Mouse (Mus musculus) limb, embryonic 13.5 days (tissue): ENCODE measurements around the gene Tigd3. TPM values are rescaled to one million over a fixed set of nuclear protein-coding genes. Genes with fewer than 3 reads are reported as not detected.
"Not testable (repeated sequence)": the region's sequence is repeated elsewhere in the genome, so short reads cannot be mapped to it uniquely, and the experiment has no call there.

Experiments used
- ATAC-seq: fragments of 200-750 bp; cut with Nextera tagmentation; 2 replicates; pipeline ENCODE4 v1.8.0; 2017; ENCODE audit warnings: low read depth, moderate number of reproducible peaks, moderate TSS enrichment; ENCODE audit not compliant: low FRiP score
- H3K27ac ChIP-seq: fragments of 300-500 bp; sonication (generic); 2 replicates; pipeline ENCODE4 v1.5.1; 2015; ENCODE audit warnings: inconsistent platforms, mild to moderate bottlenecking, moderate library complexity
- H3K27me3 ChIP-seq: fragments of 300-500 bp; sonication (generic); 2 replicates; pipeline ENCODE4 v1.6.1; 2015; ENCODE audit warnings: mild to moderate bottlenecking, inconsistent platforms
- H3K36me3 ChIP-seq: fragments of 300-500 bp; sonication (generic); 2 replicates; pipeline ENCODE4 v1.6.1; 2015; ENCODE audit warnings: inconsistent platforms, mild to moderate bottlenecking, moderate library complexity
- H3K4me1 ChIP-seq: fragments of 300-500 bp; sonication (generic); 2 replicates; pipeline ENCODE4 v1.6.1; 2015; ENCODE audit warnings: inconsistent platforms
- H3K4me2 ChIP-seq: fragments of 300-500 bp; sonication (generic); replicated peaks from 2 replicates; pipeline ENCODE4 v1.6.1; 2015; ENCODE audit warnings: inconsistent platforms, mild to moderate bottlenecking, moderate library complexity
- H3K4me3 ChIP-seq: fragments of 300-500 bp; sonication (generic); 2 replicates; pipeline ENCODE4 v1.5.1; 2015; ENCODE audit warnings: moderate library complexity, mild to moderate bottlenecking, inconsistent platforms
- H3K9ac ChIP-seq: fragments of 300-500 bp; sonication (generic); 2 replicates; pipeline ENCODE4 v1.6.1; 2015; ENCODE audit warnings: mild to moderate bottlenecking, inconsistent platforms
- H3K9me3 ChIP-seq: fragments of 300-500 bp; sonication (generic); 2 replicates; pipeline ENCODE4 v1.6.1; 2016; ENCODE audit warnings: inconsistent platforms
- WGBS: fragments of 180-500 bp; shearing (Covaris S2); methylation state at CpG from one replicate; pipeline ENCODE4 v1.1.7; 2015; 5-methylcytosine and 5-hydroxymethylcytosine counted together
- polyA plus RNA-seq: library from polyadenylated mRNA; unstranded; fragments of >200 nt; fragmentation: Nextera tagmentation; extraction: Ambion mirVana; gene quantifications from 2 replicates; pipeline ENCODE4 v1.2.1, GENCODE M21; 2015

Tigd3 gene
- polyA plus RNA-seq, 1 experiment from 2014 or later: 5.5 TPM

DNA sequence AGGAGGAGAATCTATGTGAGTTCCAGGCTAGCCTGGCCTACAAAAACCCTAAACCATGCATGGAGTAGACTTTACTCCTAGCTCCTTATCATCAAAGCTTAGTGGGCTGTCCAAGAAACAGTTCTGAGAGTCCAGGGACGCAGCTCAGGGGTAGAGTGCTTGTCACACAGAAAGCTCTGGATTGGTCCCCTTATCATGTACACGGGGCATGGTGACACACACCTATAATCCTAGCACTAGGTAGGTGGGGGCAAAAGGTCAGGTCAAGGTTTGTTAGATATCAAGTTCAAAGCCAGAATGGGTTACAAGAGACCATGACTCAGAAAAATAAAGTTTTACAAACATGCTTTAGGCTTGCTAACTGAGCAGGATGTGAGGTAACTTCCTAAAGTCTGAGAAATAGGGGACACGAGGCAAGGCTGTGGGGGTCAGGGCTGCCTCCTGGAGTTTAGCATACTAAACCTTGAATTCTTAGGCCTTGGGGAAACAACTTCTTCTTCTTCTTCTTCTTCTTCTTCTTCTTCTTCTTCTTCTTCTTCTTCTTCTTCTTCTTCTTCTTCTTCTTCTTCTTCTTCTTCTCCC, 6.6 kb downstream of the Tigd3 start:
- Histone ChIP-seq H3K27me3 (no peaks in the 10 kb centered on the region), H3K9ac (no peak overlapping the region), H3K27ac (no peak overlapping the region), H3K9me3 (no peaks in the 10 kb centered on the region), H3K4me3 (no peak overlapping the region), H3K36me3 (peaks cover 10% of the 10 kb centered on the region), H3K4me2 (no peak overlapping the region), H3K4me1 (0 out of 2 replicates have a peak, but pooled peaks cover 3% of the 10 kb centered on the region)
- no peak for ATAC-seq
- 73% methylated on average over 3 of the region's 3 CpGs for WGBS

DNA sequence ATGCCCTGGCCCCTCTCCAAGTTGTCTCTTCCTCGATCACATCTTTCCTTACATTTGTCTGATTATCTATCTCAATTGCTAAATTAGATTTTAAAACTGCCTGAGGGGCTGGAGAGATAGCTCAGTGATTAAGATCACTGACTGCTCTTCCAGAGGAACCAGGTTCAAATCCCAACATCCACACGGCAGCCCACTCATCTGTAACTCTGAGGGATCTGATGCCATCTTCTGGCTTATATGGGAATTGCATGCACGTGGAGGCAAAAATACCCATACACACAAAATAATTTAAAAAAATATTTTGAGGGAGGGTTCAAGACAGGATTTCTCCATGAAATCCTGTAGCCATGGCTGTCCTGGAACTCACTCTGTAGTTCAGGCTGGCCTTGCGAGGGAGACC, 8.1 kb downstream of the Tigd3 start:
- WGBS: 59% methylated on average over 4 of the region's 4 CpGs
- Histone ChIP-seq H3K36me3 (no peaks in the 10 kb centered on the region), H3K27me3 (no peaks in the 10 kb centered on the region), H3K4me3 (no peak overlapping the region), H3K9ac (no peak overlapping the region), H3K4me1 (no peaks in the 10 kb centered on the region), H3K27ac (no peak overlapping the region), H3K9me3 (no peaks in the 10 kb centered on the region), H3K4me2 (no peak overlapping the region)
- ATAC-seq: no peak

DNA sequence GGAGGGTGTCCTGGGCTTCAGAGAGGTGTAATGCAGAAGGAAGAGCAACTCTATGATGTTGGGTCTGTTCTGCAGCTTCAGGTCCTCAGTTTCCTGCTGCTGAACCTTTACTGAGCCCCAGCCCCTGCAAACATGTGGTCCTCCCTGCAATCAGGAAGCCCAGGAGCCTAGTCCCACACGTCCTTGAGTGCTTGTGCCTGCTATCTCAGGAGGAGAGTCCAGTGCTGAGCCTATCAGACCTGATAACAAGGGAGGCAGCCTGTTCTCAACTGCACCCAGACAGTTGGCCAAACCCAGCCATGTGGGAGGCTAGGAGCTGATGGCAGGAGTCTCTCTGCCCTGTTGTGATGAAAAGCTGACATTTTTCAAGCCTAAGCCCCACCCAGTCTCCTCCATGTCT, 10.0 kb downstream of the Tigd3 start:
- H3K9ac ChIP-seq: peak overlapping the region; percentile 35; the same call in 1 of the 2 replicates
- H3K9me3 ChIP-seq: no peaks in the 10 kb centered on the region
- H3K27me3 ChIP-seq: no peaks in the 10 kb centered on the region
- no peaks in the 10 kb centered on the region for H3K4me1 ChIP-seq
- H3K4me3 ChIP-seq: no peak overlapping the region
- H3K27ac ChIP-seq: no peak overlapping the region
- no peak overlapping the region for H3K4me2 ChIP-seq
- ATAC-seq: no peak
- H3K36me3 ChIP-seq: no peaks in the 10 kb centered on the region
- 34% methylated on average over 1 of the region's 1 CpGs for WGBS

DNA sequence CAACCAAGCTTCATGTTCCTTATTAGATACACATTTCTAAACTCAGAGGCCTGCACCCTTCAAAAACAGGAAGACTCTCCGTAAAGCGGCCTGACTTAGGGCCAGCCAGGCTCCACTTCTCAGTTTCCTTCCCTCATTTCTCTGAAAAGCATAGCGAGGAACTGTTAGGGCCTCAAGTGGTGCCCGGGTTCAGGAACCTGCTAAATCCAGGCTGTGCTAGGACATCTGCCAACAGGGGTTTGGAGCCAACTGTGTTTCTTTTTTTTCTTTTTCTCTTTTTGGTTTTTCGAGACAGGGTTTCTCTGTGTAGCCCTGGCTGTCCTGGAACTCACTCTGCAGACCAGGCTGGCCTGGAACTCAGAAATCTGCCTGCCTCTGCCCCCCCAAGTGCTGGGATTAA, 11.9 kb downstream of the Tigd3 start:
- not testable (repeated sequence) for H3K9me3 ChIP-seq, H3K4me3 ChIP-seq, H3K27ac ChIP-seq, H3K9ac ChIP-seq, H3K36me3 ChIP-seq, H3K27me3 ChIP-seq, ATAC-seq, H3K4me2 ChIP-seq
- 79% methylated on average over 5 of the region's 5 CpGs for WGBS
- H3K4me1 ChIP-seq: peaks cover 12% of the 10 kb centered on the region; the same call in 1 of the 2 replicates

DNA sequence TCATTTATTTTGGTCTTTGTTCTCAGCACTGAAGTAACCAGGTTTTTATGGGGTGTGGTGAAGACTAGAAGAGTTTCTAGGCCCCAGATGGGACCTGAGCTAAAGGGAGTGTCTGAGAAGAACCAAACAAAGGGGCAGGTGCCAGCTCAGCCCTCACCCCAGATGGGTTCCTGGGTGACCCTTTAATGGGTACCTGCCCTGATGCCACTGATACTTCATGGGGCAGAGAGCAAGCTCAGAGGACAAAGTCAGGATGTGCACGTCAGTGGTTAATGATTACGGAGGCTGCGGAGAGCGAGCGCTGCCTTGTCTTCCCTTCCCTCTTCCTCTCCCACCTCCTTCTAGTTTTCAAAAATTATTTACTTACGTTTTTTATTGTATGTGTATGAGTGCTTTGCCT, 12.8 kb downstream of the Tigd3 start:
- H3K4me1 ChIP-seq: peaks cover 12% of the 10 kb centered on the region; the same call in 1 of the 2 replicates

DNA sequence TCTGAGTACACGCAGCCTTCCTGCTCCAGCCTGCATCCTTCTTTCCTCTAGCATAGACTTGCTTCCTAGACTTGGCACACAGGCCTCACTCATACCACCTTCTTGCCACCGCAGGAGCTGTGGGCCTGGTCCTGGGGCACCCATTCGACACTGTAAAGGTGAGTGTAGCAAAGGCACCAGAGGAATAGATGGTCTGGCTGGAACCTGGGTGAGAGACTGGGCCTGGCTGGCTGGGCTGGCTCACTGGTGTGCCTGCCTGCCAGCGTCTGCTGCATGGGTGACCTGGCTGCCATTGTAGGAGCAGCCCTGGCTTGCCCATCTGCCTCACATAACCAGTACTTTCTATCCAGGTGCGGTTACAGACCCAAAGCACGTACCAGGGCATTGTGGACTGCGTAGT, 14.2 kb downstream of the Tigd3 start:
- H3K4me1 ChIP-seq: peaks cover 16% of the 10 kb centered on the region
- no peak overlapping the region for H3K27ac ChIP-seq
- H3K9ac ChIP-seq: no peak overlapping the region
- no peak for ATAC-seq
- no peaks in the 10 kb centered on the region for H3K27me3 ChIP-seq
- no peaks in the 10 kb centered on the region for H3K36me3 ChIP-seq
- H3K4me2 ChIP-seq: no peak overlapping the region
- 86% methylated on average over 7 of the region's 7 CpGs for WGBS
- H3K9me3 ChIP-seq: no peaks in the 10 kb centered on the region
- H3K4me3 ChIP-seq: no peak overlapping the region

More for the DNA sequence above, 12.8 kb downstream of the Tigd3 start:
- Histone ChIP-seq H3K27ac (no peak overlapping the region), H3K27me3 (no peaks in the 10 kb centered on the region), H3K36me3 (no peaks in the 10 kb centered on the region), H3K9me3 (no peaks in the 10 kb centered on the region), H3K4me3 (no peak overlapping the region), H3K9ac (no peak overlapping the region), H3K4me2 (no peak overlapping the region)
- no peak for ATAC-seq
- WGBS: 88% methylated on average over 6 of the region's 6 CpGs

DNA sequence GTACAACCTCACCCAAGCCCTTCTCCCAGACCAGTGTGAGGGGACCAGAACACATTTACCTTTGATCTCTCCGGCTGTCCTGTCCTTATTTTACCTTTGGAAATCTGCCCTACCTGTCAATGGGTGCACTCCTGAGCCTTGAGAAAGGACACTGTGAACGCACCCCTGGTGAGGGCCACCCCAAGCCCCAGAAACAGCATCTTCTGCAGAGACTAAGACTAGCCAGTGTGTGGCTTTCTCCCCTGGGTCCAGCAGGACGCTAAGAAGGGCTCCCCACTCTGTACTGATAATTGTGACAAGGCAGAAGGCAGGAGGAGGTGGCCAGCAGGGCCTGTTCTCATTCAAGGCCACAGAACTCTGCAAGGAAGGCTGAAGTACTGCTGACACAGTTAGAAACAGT, 15.0 kb downstream of the Tigd3 start:
- Histone ChIP-seq H3K9ac (no peak overlapping the region; the same call in 1 of the 2 replicates), H3K27me3 (no peaks in the 10 kb centered on the region), H3K4me2 (no peak overlapping the region; the same call in 1 of the 2 replicates), H3K36me3 (no peaks in the 10 kb centered on the region), H3K4me3 (no peak overlapping the region), H3K9me3 (no peaks in the 10 kb centered on the region), H3K27ac (no peak overlapping the region), H3K4me1 (peaks cover 24% of the 10 kb centered on the region)
- ATAC-seq: no peak
- 85% methylated on average over 3 of the region's 3 CpGs for WGBS

DNA sequence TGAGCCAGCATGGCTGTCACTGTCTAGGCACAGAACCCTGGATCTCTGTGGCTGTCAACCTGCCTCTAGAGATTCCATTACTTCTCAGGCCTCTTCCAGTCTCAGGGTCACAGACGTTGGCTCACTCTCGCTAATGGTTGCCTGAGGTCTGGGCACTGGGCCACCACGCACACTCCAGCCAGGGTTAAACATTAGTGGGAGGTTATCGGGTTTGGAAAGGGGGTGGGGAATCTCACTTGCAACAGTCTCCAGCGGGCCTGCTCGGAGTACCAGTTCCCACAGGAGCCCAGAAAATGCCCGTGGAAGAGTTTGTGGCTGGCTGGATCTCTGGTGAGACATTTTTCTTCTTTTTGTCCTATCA, 15.6 kb downstream of the Tigd3 start:
- Histone ChIP-seq H3K27me3 (no peaks in the 10 kb centered on the region), H3K36me3 (no peaks in the 10 kb centered on the region), H3K4me2 (peak overlapping the region; percentile 32; the same call in 1 of the 2 replicates), H3K4me3 (no peak overlapping the region; the same call in 1 of the 2 replicates), H3K9ac (peak overlapping the region; percentile 56), H3K4me1 (peaks cover 30% of the 10 kb centered on the region), H3K9me3 (no peaks in the 10 kb centered on the region), H3K27ac (no peak overlapping the region)
- no peak for ATAC-seq
- 87% methylated on average over 7 of the region's 7 CpGs for WGBS

DNA sequence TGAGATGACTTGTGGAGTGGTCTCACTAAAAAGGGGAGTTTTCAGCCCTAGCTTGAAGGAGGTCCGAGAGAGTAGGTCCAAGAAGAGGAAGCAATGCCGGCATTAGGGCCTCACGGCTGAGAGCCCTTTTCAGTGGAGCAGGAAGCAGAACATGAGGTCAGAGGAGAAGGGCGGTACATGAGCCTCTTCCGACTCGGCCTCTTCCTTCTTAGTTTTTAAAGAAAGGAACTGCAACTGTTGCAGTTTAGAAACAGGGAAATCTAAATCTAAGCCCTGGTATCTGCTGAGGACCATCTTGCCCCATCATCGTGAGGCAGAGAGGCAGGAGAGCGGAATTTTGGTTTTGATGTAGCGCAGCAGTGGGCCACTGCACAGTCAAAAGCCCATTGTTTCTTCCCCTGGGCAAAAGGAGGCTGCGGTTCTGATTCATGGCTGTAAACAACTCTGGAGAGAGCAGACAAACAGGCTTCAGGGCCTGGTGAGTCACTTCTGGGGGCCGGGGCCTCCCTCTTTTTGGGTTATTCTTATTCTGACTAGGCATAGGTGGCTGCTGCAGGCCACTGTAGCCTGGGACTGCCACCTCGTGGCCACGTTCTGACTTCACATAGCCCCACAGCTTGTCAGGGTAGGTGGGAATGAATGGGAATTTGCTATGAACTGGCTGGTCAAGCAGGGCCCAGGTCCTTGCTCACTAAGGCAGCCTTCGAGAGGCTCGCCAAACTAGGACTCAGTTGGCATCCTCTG, 16.2 kb downstream of the Tigd3 start, which contains the start of gene Slc25a45:
Gene Slc25a45 (plus strand): TSS at position 191 of the 744 bp plus-strand sequence.
- ATAC-seq: peak; percentile 25; the same call in 1 of the 2 replicates
- H3K9ac ChIP-seq: peak within 1 kb of the TSS; percentile 56
- no peak within 1 kb of the TSS; the same call in 1 of the 2 replicates for H3K4me3 ChIP-seq
- no peaks in the 10 kb centered on the region for H3K9me3 ChIP-seq
- no peaks in the 10 kb centered on the region for H3K27me3 ChIP-seq
- peak within 1 kb of the TSS; percentile 32; the same call in 1 of the 2 replicates for H3K4me2 ChIP-seq
- H3K27ac ChIP-seq: peak within 1 kb of the TSS; percentile 58; the same call in 1 of the 2 replicates
- H3K4me1 ChIP-seq: peaks cover 34% of the 10 kb centered on the region
- WGBS: 49% methylated on average over 15 of the region's 15 CpGs
- peaks cover 4% of the 10 kb centered on the region; the same call in 1 of the 2 replicates for H3K36me3 ChIP-seq

DNA sequence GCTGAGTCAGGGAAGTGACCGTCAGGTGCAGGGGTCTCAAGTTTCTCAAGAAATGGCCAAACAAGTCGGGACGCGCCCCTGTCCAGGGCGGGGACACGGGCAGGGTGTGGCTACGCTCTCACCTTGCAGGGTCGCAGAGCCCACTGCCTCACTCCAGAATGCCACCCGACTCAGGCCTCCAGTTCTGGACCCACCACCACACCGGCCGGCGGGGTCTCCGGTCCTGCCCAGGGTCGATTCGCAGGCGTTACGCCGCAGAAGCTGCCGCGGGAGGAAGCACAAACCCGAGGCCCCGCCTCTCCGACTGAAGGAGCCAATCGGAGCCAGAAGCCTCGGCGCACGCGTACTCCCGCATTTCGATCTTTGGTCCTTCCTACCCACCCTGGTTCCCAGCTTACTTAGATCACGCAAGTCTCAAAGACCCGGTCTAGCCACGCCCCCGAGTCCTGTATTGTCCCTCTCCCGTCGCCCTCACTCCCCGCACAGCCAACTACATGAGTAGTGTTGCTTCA, 18.9 kb downstream of the Tigd3 start, which contains the start of gene Frmd8:
Gene Frmd8 (minus strand): TSS at position 306 of the 512 bp plus-strand sequence.
- H3K4me2 ChIP-seq: peak within 1 kb of the TSS; percentile 91
- H3K4me3 ChIP-seq: peak within 1 kb of the TSS; percentile 82
- no peaks in the 10 kb centered on the region for H3K27me3 ChIP-seq
- no peaks in the 10 kb centered on the region for H3K9me3 ChIP-seq
- H3K36me3 ChIP-seq: peaks cover 17% of the 10 kb centered on the region
- peak; percentile 87 for ATAC-seq
- under 1% methylated on average over 37 of the region's 37 CpGs for WGBS
- H3K4me1 ChIP-seq: peaks cover 54% of the 10 kb centered on the region
- peak within 1 kb of the TSS; percentile 61; the same call in 1 of the 2 replicates for H3K27ac ChIP-seq
- H3K9ac ChIP-seq: peak within 1 kb of the TSS; percentile 87

DNA sequence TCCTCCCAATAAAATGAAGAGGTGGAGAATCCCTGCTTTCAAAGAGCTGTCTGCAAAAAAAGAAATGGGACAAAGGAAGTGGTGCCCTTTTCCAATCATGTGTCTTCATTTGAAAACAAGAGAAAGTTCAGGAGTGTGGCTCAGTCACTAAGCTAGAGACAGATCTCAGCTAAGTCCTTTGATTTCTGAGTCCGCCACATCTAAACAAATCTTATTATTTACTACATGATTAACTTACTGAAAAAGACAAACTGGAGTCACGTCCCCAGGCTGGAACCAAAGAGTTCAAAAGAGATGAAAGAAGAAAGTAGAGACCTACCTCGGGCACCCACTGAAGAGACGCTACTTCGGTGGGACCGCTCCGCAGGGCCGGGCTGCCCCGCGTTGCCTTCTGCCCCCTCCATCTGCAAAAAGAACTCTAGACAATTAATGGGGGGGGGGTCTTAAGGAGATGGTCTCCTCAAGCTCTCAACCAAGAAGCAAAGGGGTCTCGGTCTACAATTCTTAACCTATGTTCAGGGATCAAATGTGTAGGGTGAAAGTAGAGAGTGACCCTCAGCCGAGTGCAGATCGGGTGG, 19.5 kb downstream of the Tigd3 start:
- no peak overlapping the region for H3K27ac ChIP-seq
- peaks cover 54% of the 10 kb centered on the region for H3K4me1 ChIP-seq
- peak overlapping the region; percentile 91 for H3K4me2 ChIP-seq
- no peaks in the 10 kb centered on the region for H3K27me3 ChIP-seq
- H3K36me3 ChIP-seq: peaks cover 22% of the 10 kb centered on the region
- peak overlapping the region; percentile 87 for H3K9ac ChIP-seq
- no peak for ATAC-seq
- H3K9me3 ChIP-seq: no peaks in the 10 kb centered on the region
- H3K4me3 ChIP-seq: peak overlapping the region; percentile 82
- WGBS: 10% methylated on average over 13 of the region's 13 CpGs
